Mouse (Mus musculus) layer of hippocampus, adult 9-10 months (tissue): ENCODE results near the gene Slc23a2.
A peak's percentile ranks its signal among the peaks of the same experiment; 100 is the strongest.

Source experiments
- DNase-seq: peaks from one replicate; pipeline ENCODE4 v3.0.0; 2022; ENCODE audit warnings: low spot score

The Slc23a2 gene

GRCm38 (mm10) chr2:132144971-132145691 lies at the start of gene Slc23a2:
Gene Slc23a2, minus strand, starts transcription at chr2:132145108.
- no peak for DNase-seq

GRCm38 (mm10) chr2:132190602-132191161 lies 45.8 kb upstream of the Slc23a2 start:
- DNase-seq: no peak

- no peak for DNase-seq
These were observed 39.0 kb upstream of the Slc23a2 start for GRCm38 (mm10) chr2:132183874-132184273.

GRCm38 (mm10) chr2:132180463-132181205 lies 35.7 kb upstream of the Slc23a2 start:
- no peak for DNase-seq

- DNase-seq: no peak
These were observed 34.5 kb upstream of the Slc23a2 start for GRCm38 (mm10) chr2:132179371-132179770.

GRCm38 (mm10) chr2:132177406-132177805 lies 32.5 kb upstream of the Slc23a2 start:
- no peak for DNase-seq

GRCm38 (mm10) chr2:132176289-132176848 lies 31.5 kb upstream of the Slc23a2 start:
- DNase-seq: no peak

- no peak for DNase-seq
These were observed 29.1 kb upstream of the Slc23a2 start for GRCm38 (mm10) chr2:132174048-132174447.

GRCm38 (mm10) chr2:132171939-132172338 lies 27.0 kb upstream of the Slc23a2 start:
- DNase-seq: no peak

GRCm38 (mm10) chr2:132169150-132169549 lies 24.2 kb upstream of the Slc23a2 start:
- no peak for DNase-seq

- no peak for DNase-seq
These were observed 18.7 kb upstream of the Slc23a2 start for GRCm38 (mm10) chr2:132163626-132164025.

GRCm38 (mm10) chr2:132157482-132157881 lies 12.6 kb upstream of the Slc23a2 start:
- DNase-seq: peak; percentile 65

- no peak for DNase-seq
These were observed 7.8 kb upstream of the Slc23a2 start for GRCm38 (mm10) chr2:132152670-132153069.

- DNase-seq: no peak
These were observed 6.7 kb upstream of the Slc23a2 start for GRCm38 (mm10) chr2:132151592-132151991.

GRCm38 (mm10) chr2:132150926-132151325 lies 6.0 kb upstream of the Slc23a2 start:
- no peak for DNase-seq

GRCm38 (mm10) chr2:132146502-132146901 lies 1.6 kb upstream of the Slc23a2 start:
- DNase-seq: no peak

GRCm38 (mm10) chr2:132143943-132144927 lies 673 bp downstream of the Slc23a2 start:
- no peak for DNase-seq

GRCm38 (mm10) chr2:132142606-132143005 lies 2.3 kb downstream of the Slc23a2 start:
- no peak for DNase-seq

GRCm38 (mm10) chr2:132140536-132140935 lies 4.4 kb downstream of the Slc23a2 start:
- DNase-seq: no peak

- DNase-seq: no peak
These were observed 5.8 kb downstream of the Slc23a2 start for GRCm38 (mm10) chr2:132139099-132139498.

GRCm38 (mm10) chr2:132135876-132136637 lies 8.9 kb downstream of the Slc23a2 start:
- no peak for DNase-seq
